Mouse (Mus musculus) ZHBTc4 (cell line): ENCODE measurements around the gene Dazl.

Experiments used
- DNase-seq: peaks from one replicate; pipeline ENCODE4 v3.0.0-alpha.2; 2011; ENCODE audit warnings: low read depth, low spot score

The Dazl gene

DNA sequence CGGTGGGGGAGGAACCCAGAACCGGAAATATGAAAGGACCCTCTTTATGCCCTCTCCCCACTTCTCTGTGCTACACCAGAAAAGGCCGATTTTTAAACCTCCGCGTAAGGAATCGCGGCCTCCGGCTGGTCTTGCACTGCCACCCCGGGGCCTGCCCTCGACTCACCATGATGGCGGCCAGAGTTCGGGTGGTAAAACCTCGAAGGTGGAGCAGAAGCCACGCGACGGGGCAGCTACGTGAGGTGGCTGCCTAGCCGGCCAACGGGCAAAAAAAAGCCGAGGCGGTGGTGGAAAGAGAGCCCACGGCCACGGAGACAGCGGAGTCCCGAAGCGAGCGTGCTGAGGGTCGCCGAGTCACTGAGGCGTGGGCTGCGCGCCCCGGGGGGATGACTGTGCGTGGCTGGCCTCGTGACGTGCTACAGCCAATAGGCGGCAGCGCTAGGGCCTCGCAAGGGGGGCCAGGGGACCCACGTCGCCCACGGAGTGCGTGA is at the start of gene Dazl:
Dazl (minus strand) TSS at position 396 of the 491 bp plus-strand sequence.
- DNase-seq, result peak; percentile 70

DNA sequence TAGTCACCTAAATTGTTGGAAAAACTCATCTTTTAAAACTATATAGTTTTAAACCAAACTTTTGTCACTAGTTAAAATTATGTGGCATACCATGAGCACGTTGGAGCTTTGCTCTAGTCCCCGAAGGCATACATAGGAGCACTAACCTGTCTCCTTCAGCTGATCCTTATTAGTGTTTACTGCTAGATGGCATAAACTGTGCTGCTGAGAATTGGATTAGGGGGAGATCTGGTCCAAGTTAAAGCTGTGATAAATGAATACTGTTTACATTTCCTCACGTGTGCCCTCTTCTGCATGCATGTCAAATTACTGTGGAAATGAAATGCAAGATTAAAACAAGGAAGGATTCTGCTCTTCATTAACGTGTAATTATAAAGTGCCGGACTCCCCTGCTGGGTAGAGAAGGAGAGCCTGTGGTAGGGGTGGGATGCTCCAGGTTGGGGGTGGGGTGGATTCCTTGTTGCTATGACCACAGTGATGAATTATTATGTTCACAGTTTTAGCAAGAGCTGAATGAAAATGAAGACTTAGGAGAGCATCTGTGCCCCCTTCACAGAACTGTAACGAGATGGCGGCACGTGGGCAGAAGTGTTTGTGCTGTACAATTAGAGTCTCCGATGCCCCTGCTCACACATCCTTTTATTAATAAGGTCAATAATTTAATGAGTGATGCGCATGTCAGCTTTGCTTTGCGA is 48.6 kb upstream of the Dazl start:
- DNase-seq, result no peak

GRCm38 (mm10) chr17:50338901-50339300 is 45.5 kb upstream of the Dazl start:
- DNase-seq, result no peak

DNA sequence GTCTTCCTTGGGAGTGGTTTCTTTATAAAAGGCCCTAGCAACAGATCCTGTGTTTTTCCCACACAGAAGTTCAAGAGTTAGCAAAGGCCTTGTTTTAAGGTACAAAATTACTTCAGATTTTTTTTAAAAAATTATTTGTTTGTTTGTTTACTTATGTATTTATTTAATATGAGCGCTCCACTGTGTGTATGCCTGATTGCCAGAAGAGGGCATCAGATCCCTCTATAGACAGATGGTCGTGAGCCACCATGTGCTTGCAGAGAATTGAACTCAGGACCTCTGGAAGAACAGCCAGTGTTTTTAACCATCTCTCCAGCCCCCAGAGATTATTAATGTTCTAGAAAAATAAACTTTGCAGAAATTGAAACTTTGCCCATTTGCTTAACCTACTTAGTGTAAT is 42.3 kb upstream of the Dazl start:
- no peak for DNase-seq

- no peak for DNase-seq
Measured at GRCm38 (mm10) chr17:50334694-50335093, 41.3 kb upstream of the Dazl start.

- DNase-seq, result no peak
Measured at GRCm38 (mm10) chr17:50332012-50332300, 38.5 kb upstream of the Dazl start.

GRCm38 (mm10) chr17:50331171-50332011 is 38.0 kb upstream of the Dazl start:
- DNase-seq, result peak; percentile 44

GRCm38 (mm10) chr17:50330245-50330644 is 36.8 kb upstream of the Dazl start:
- no peak for DNase-seq

DNA sequence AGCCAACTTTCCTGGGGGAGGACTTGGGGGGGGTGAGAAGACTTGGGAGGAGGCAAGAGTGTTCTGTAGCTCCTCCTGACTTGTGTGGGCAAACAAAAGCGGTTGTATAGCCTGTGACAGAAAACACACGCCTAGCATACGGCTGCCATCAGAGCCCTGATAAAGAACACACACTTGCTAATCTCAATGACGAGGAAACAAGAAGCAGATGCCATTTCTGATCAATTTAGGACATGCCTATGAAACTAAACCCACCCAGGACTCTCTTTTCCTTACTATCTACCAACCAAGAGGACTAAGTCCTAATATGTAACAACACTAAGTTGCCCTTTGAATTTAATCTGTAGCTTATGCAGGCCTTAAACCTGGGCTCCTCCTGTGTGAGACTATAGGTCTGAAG is 31.2 kb upstream of the Dazl start:
- DNase-seq, result no peak

GRCm38 (mm10) chr17:50318810-50319209 is 25.4 kb upstream of the Dazl start:
- DNase-seq, result no peak

DNA sequence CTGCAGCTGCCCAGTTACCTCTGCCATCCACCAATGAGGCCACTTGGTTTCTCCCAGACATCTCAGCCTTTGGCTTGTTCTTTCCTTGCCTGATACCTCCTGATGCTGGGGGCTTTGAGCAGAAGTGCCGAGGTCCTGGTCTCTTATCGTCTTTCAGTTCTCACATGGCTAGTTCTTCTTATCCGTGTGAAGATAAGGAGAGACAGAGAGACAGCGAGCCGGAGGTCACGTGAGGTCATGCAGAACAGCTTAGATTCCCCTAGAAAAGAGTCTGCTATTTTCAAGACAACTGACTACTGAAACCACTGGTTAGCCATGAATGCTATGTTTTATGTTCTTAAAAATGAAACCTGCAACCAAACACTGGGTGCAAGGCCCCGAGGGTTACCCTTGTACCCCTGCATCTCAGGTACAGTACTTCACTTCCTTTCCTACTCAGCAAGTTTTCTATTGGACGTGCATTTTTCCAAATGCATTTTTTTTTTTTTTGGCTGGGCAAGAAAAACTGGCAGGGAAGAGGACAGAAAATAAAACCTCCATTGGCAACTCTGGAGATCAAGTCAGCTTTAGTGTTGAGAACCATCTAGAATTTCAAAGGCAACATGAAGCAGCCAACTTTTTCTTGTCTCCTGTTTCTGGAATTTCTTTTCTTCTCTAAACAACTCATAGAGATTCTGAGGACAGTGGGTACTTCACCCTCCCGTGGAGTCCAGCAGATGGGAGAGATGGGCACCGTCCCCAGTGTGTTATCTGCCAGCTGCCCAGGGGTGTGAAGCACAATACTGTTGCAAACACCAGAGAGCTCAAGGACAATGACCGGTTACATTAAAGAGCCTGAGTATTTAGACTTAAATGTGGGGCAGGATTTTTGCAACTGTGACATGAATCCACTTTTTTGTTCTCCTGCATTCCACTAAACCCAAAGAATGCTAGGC is 23.0 kb upstream of the Dazl start:
- DNase-seq, result no peak

DNA sequence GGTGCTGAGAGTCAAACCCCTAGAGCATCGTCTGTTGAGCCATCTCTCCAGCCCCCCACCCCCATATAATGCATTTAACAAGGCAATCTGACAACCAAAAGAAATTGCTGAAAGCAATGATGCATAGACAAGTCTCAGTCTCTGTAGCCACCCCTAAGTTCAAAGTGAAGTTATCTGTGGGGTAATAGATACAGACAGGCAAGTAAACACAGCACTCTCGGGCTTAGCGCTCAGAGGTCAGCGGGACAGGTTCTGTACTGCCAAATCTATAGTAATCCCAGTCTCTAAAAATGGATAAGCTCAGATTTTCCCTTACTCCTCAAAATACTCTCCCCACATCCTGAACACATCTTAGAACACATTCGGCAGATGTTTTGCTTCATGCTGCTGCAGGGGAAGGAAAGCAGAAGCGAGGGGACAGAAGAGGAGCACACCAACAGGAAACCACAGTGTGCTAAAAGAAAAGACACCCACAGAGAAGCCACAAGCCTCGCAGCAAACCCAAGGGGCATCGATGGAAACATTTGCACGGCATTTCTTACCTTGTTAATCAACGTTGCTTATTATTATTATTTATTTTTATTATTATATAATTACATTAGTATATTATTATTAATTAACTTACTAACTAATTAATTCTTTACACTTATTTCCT is 16.8 kb upstream of the Dazl start:
- DNase-seq, result no peak

DNA sequence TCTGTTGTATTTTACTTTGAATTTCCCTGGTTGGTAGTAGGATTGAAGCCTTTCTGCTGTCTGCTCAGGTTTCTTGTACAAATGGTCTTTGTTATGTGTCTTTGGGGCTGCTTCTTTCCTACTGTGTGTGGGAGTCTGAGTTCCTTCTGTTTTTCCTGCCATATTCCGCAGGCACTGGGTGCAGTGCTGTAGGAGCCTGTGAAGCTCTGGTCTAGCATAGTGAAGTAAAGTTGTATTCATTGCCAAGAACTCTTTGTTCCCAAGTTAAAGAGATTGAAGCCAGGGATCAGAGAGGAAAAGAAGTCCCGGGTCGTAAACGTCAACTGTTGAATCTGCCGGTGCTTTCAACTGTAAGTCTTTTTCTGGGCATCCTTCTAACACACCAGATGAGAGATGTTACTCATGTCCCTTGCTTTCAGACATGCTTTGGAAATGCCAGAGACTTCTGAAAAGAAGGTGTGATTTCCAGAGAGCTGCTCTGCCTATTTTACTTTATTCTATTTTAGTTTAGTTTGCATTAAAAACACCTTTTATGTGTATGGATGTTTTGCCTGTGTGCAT is 16.2 kb upstream of the Dazl start:
- no peak for DNase-seq

DNA sequence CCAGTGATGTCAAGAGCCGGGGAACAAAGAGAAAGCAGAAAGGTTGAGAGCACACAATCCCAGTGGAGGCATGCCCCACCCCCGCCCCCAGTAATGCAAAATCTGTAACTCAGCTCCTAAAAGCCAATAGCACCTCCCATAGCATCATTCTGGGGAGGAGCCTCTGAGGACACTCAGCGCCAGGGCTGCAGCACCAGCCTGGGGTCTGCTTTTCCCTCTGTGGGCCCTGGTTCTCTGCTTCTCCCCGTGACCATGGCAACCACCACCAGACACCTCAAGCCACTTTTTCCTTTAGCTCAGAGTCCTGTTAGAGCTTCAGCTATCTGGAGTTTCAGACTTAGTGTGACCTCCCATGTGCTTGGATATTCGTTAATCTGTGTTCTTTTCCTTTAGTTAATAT is 15.4 kb upstream of the Dazl start:
- DNase-seq, result peak; percentile 16

GRCm38 (mm10) chr17:50308059-50308647 is 14.7 kb upstream of the Dazl start:
- DNase-seq, result no peak

DNA sequence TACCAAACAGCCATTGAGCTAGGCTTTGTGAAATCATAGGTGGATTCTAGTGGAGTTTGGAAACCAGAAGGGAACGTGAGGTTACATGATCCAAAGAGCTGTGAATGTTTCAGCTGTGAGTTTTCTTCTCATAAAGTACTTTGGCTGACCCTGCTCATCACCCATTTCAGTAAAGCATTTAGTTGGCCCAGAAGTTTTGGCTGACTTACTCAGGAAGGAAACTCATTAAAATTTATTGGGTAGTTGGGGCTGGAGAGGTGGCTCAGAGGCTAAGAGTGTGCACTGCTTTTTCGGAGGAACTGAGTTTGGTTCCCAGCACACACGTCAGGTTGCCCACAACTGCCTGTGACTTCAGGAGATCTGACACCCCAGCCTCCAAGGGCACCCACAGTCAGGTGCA is 9.4 kb upstream of the Dazl start:
- DNase-seq, result no peak

- DNase-seq, result no peak
Measured at GRCm38 (mm10) chr17:50300171-50300841, 6.9 kb upstream of the Dazl start.

- DNase-seq, result no peak
Measured at GRCm38 (mm10) chr17:50298821-50299220, 5.4 kb upstream of the Dazl start.

DNA sequence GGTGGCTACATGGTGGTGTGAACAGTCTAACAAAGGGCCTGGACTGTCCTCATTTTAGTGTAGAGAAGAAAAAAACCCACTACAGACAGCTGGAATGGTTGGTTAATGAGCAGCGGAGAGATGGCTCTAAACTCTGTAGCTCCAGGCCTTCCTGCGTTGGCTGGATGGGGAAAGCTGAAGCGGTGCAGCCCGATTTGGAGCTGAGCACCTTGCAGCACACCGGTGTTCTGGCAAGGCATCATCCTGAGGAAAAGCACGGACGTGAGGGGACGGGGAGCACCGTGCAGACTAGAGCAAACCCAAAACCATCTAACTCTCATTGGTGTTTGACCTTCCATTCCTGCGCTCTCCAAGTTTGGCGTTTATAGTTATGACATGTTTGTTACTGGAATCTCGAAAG is 1.3 kb upstream of the Dazl start:
- DNase-seq, result peak; percentile 12

DNA sequence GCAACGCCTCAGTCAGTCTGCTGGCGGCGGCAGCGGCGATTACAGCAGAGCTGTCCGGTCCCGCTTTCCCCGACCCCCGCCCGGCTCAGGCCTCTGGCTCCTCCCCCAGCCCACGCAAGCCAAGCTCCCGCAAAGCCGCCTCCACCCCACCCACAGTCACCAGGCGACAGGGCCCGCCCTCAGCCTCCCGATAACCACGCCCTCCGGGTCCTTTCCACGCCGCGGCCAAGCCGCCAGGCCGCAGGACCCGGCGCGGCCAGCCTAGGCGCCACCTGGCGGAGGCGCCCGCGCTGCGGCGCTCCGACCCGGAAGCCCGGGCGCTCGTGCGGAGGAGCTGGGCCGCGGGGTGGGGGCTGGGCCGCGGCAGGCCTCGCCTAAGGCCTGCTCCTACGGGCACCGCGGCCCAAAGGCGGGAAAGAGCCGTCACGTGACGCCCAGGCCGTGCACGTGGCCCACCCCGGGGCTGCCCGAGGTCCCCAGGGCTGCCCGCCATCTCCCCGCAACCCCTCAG is 720 bp downstream of the Dazl start:
- DNase-seq, result peak; percentile 96
